Mouse (Mus musculus) myocyte (in vitro differentiated cells): Measurements from ENCODE around the gene Cracr2b. TPM values are rescaled to one million over a fixed set of nuclear protein-coding genes. Genes with fewer than 3 reads are reported as not detected.
"Not testable (repeated sequence)": the region's sequence is repeated elsewhere in the genome, so short reads cannot be mapped to it uniquely, and the experiment has no call there.

Experiments
- H3K27me3 ChIP-seq: one replicate; pipeline ENCODE4 v1.6.1; 2011; ENCODE audit not compliant: control insufficient read depth, insufficient read depth, insufficient read length
- H3K36me3 ChIP-seq: one replicate; pipeline ENCODE4 v1.6.1; 2011; ENCODE audit not compliant: control insufficient read depth, insufficient read depth
- H3K4me2 ChIP-seq: one replicate; pipeline ENCODE4 v1.6.1; 2011; ENCODE audit warnings: low read depth, control low read depth
- H3K4me3 ChIP-seq: one replicate; pipeline ENCODE4 v1.5.1; 2011; ENCODE audit warnings: mild to moderate bottlenecking, control low read depth, moderate library complexity
- H3K79me2 ChIP-seq: one replicate; pipeline ENCODE4 v1.6.1; 2011; ENCODE audit not compliant: control insufficient read depth, insufficient read depth
- H3ac ChIP-seq: one replicate; pipeline ENCODE4 v1.6.1; 2011; ENCODE audit not compliant: control insufficient read depth, insufficient read length
- CEBPB ChIP-seq: IDR thresholded peaks from 2 replicates; pipeline ENCODE4 v1.6.1; 2011; ENCODE audit warnings: mild to moderate bottlenecking, moderate library complexity; ENCODE audit not compliant: poor library complexity, insufficient read depth, severe bottlenecking
- E2F4 ChIP-seq: IDR thresholded peaks from one replicate; pipeline ENCODE4 v1.6.1; 2011; ENCODE audit warnings: mild to moderate bottlenecking, control low read depth, moderate library complexity; ENCODE audit not compliant: insufficient read depth
- MAX ChIP-seq: IDR thresholded peaks from one replicate; pipeline ENCODE4 v1.6.1; 2011; ENCODE audit warnings: low read depth, mild to moderate bottlenecking, control low read depth
- MYOD1 ChIP-seq, 3 experiments: IDR thresholded peaks; one replicate each; pipeline ENCODE4 v1.6.1; 2011; ENCODE audit warnings: control low read depth in 2 of 3, low read depth in 2 of 3, mild to moderate bottlenecking in 2 of 3, moderate library complexity in 1 of 3; ENCODE audit not compliant: insufficient read length in 2 of 3, control insufficient read depth in 1 of 3
- MYOG ChIP-seq, 3 experiments: IDR thresholded peaks; one replicate each; pipeline ENCODE4 v1.6.1; 2011; ENCODE audit warnings: control low read depth in 2 of 3, low read depth in 2 of 3, mild to moderate bottlenecking in 2 of 3; ENCODE audit not compliant: insufficient read length in 2 of 3, control insufficient read depth in 1 of 3, insufficient read depth in 1 of 3
- POLR2A ChIP-seq: IDR thresholded peaks from one replicate; pipeline ENCODE4 v1.6.1; 2011; ENCODE audit warnings: low read depth, mild to moderate bottlenecking, control low read depth, moderate library complexity; ENCODE audit not compliant: insufficient read length
- POLR2AphosphoS2 ChIP-seq: IDR thresholded peaks from one replicate; pipeline ENCODE4 v1.6.1; 2011; ENCODE audit warnings: low read depth, control low read depth; ENCODE audit not compliant: insufficient read length
- REST ChIP-seq: IDR thresholded peaks from one replicate; pipeline ENCODE4 v1.6.1; 2011; ENCODE audit warnings: mild to moderate bottlenecking, control low read depth, moderate library complexity; ENCODE audit not compliant: insufficient read depth, insufficient read length
- SRF ChIP-seq: IDR thresholded peaks from one replicate; pipeline ENCODE4 v1.6.1; 2011; ENCODE audit warnings: low read depth; ENCODE audit not compliant: control insufficient read depth, insufficient read length
- TCF12 ChIP-seq: IDR thresholded peaks from one replicate; pipeline ENCODE4 v1.6.1; 2011; ENCODE audit warnings: mild to moderate bottlenecking, control low read depth; ENCODE audit not compliant: poor library complexity, insufficient read depth, severe bottlenecking
- TCF3 ChIP-seq: IDR thresholded peaks from one replicate; pipeline ENCODE4 v1.6.1; 2011; ENCODE audit warnings: low read depth, control low read depth; ENCODE audit not compliant: insufficient read length
- USF1 ChIP-seq: IDR thresholded peaks from one replicate; pipeline ENCODE4 v1.6.1; 2011; ENCODE audit warnings: low read depth, mild to moderate bottlenecking, control low read depth, moderate library complexity
- polyA plus RNA-seq: library from polyadenylated mRNA; unstranded; fragments of >200 nt; fragmentation: generic; extraction: Trizol; gene quantifications from one replicate; pipeline ENCODE4 v1.2.1, GENCODE M21; 2012; ENCODE audit warnings: missing spikeins

Cracr2b gene
- polyA plus RNA-seq, 1 experiment, result 2.4 TPM

DNA sequence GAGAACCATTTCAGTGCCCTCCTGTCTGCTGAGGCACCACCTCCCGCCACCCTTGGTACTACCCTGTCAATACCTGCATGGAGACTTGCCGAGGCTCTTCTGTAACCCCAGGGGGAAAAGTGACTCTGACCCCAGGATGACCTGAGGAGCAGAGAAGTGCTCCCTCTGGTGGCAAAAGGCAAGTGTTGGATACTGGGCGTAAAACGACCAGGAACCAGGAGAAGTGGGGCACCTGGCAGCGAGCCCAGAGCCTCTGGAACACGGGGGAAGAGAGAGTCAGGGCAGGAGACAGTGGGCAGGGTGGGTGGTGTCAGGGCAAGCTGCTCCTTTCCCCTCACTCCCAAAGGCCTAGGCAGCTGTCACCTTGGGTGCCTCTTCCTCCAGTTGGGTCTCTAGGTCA, 20.3 kb upstream of the Cracr2b start:
- Histone ChIP-seq H3ac (no peak overlapping the region), H3K27me3 (no peaks in the 10 kb centered on the region), H3K36me3 (no peaks in the 10 kb centered on the region), H3K4me3 (no peak overlapping the region), H3K79me2 (peaks cover 6% of the 10 kb centered on the region), H3K4me2 (no peak overlapping the region)
- TF ChIP-seq TCF12 (no peak), USF1 (no peak), POLR2AphosphoS2 (no peak), REST (no peak), POLR2A (no peak), MYOG (IDR thresholded peaks at IDR 0.05; ENCODE audit: control insufficient read depth in 1 of 3, insufficient read depth in 1 of 3, insufficient read length in 2 of 3, low read depth in 2 of 3) (no peak), SRF (no peak), MYOD1 (IDR thresholded peaks at IDR 0.05; ENCODE audit: control insufficient read depth in 1 of 3, insufficient read length in 2 of 3, low read depth in 2 of 3) (no peak), CEBPB (no peak), E2F4 (no peak), TCF3 (no peak), MAX (no peak)

DNA sequence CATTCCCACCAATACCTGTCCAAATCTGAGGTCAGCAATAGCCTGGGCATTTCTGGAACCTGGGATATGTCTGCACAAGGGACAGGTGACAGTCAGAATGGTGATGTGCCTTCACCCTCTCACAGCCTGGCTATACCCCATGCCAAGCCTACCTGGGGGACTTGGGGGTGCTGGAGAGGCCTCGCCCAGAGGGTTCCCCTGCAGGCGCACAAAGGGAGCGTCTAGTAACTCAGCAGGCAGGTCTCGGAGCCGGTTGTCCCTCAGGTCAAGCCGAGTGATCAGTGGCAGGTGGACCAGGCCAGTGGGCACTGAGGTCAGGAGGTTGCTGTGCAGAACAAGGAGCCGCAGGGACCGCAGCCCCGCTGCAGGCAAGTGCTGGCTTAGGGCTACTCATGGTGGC, 19.4 kb upstream of the Cracr2b start:
- Histone ChIP-seq H3K4me2 (no peak overlapping the region), H3K36me3 (no peaks in the 10 kb centered on the region), H3K79me2 (peaks cover 6% of the 10 kb centered on the region), H3K4me3 (peak overlapping the region; percentile 38), H3ac (no peak overlapping the region), H3K27me3 (no peaks in the 10 kb centered on the region)
- TF ChIP-seq POLR2A (no peak), CEBPB (no peak), MYOD1 (IDR thresholded peaks at IDR 0.05; ENCODE audit: control insufficient read depth in 1 of 3, insufficient read length in 2 of 3, low read depth in 2 of 3) (no peak), REST (no peak), MYOG (IDR thresholded peaks at IDR 0.05; ENCODE audit: control insufficient read depth in 1 of 3, insufficient read depth in 1 of 3, insufficient read length in 2 of 3, low read depth in 2 of 3) (no peak), MAX (no peak), TCF12 (no peak), POLR2AphosphoS2 (no peak), TCF3 (no peak)

DNA sequence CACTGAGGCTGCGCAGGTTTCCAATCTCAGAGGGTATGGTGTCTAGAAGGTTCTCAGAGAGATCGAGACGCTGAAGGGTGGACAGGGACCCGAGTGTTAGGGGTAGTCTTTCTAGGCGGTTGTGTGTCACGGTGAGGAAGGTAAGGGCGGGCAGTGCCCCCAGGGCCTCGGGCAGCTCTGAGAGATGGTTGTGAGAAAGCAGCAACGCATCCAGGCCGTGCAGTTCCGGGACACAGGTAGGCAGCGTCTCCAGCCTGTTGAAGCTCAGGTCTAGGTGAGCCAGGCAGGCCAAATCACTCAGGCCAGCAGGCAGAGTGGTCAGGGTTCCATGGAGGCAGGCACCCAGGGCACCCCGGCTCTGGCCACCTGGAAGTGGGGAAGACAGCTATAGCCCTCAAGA, 18.7 kb upstream of the Cracr2b start:
- TF ChIP-seq TCF3, result no peak
- no peak for TF ChIP-seq MYOD1 (IDR thresholded peaks at IDR 0.05; ENCODE audit: control insufficient read depth in 1 of 3, insufficient read length in 2 of 3, low read depth in 2 of 3)
- no peak for TF ChIP-seq SRF
- TF ChIP-seq USF1, result no peak
- TF ChIP-seq POLR2AphosphoS2, result no peak
- no peak for TF ChIP-seq MAX
- TF ChIP-seq POLR2A, result no peak
- TF ChIP-seq CEBPB, result no peak
- no peak for TF ChIP-seq REST
- TF ChIP-seq TCF12, result no peak
- TF ChIP-seq E2F4, result no peak
- no peak for TF ChIP-seq MYOG (IDR thresholded peaks at IDR 0.05; ENCODE audit: control insufficient read depth in 1 of 3, insufficient read depth in 1 of 3, insufficient read length in 2 of 3, low read depth in 2 of 3)
- no peak overlapping the region for H3ac ChIP-seq
- no peaks in the 10 kb centered on the region for H3K79me2 ChIP-seq
- no peaks in the 10 kb centered on the region for H3K36me3 ChIP-seq
- H3K4me3 ChIP-seq, result peak overlapping the region; percentile 38
- H3K4me2 ChIP-seq, result peak overlapping the region; percentile 99
- H3K27me3 ChIP-seq, result no peaks in the 10 kb centered on the region

DNA sequence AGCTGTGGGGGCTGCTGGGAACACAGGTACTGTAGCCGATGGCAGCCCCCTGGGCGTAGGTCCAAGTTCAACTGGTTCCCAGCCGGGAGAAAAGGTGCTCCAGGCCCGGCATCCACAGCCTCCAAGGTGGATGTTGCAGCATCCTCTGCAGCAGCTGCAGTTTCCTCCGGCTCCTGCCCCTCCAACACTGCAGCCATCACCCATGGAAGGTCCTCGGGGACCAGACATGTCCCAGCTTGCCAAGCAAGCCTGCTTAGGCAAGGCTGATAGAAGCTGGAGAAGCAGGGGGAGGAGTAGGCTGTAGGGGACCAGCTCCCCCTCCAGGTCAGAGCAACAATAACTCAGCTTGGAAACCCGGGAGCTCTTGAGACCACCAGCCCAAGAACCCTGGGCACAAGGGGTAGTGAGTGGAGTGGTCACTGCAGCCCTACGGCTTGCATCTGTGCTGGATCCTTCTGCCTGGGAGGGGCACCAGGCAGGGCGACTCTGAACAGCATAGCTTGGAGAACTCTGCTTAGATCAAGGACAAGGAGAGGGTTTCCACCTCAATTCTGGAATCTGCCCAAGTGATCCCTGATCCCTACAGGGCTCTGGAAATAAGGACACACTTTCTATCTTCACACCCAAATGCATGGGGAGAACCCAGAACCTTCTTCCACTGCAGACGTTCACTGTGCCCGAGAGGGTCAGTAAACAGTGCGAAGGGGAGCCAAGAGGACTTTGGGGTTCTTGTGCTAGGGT, 17.6 kb upstream of the Cracr2b start:
- Histone ChIP-seq H3K27me3 (no peaks in the 10 kb centered on the region), H3K4me2 (peak overlapping the region; percentile 99)
- no peak for TF ChIP-seq USF1
- TF ChIP-seq TCF12, result no peak
- TF ChIP-seq TCF3, result no peak
- TF ChIP-seq SRF, result no peak
- TF ChIP-seq MYOD1 (IDR thresholded peaks at IDR 0.05; ENCODE audit: control insufficient read depth in 1 of 3, insufficient read length in 2 of 3, low read depth in 2 of 3), result no peak
- TF ChIP-seq MAX, result no peak
- TF ChIP-seq POLR2AphosphoS2, result no peak

DNA sequence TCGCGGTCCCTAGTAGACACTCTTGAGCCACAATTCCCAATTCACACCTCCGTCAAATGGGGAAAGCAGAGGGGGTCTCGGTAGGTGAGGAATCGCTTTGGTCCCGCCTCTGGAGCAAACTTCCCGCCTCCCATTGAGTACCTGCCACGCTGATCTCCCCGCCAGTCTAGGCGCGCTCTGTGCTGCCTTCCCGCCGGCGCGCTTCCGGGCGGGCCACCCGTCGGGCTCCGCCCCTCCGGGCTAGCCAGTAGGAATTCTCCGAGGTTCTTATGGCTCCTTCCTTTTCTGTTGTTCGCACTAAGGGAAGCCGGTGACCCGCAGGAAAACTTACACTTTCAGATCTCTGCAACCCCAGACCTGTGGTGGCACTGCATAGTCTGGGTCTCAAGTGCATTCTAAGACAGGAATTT, 17.1 kb upstream of the Cracr2b start, which contains the start of gene Pidd1:
Gene Pidd1 (minus strand): TSS at position 198 of the 410 bp plus-strand sequence.
- Histone ChIP-seq H3K36me3 (peaks cover 5% of the 10 kb centered on the region), H3K79me2 (peaks cover 14% of the 10 kb centered on the region), H3K4me2 (peak within 1 kb of the TSS; percentile 99), H3K27me3 (no peaks in the 10 kb centered on the region), H3ac (no peak within 1 kb of the TSS), H3K4me3 (peak within 1 kb of the TSS; percentile 38)
- no peak for TF ChIP-seq CEBPB
- peak; percentile 79 for TF ChIP-seq E2F4
- TF ChIP-seq REST, result no peak
- TF ChIP-seq POLR2AphosphoS2, result peak; percentile 63
- TF ChIP-seq MYOG (IDR thresholded peaks at IDR 0.05; ENCODE audit: control insufficient read depth in 1 of 3, insufficient read depth in 1 of 3, insufficient read length in 2 of 3, low read depth in 2 of 3), result no peak
- peak; percentile 54 for TF ChIP-seq POLR2A
- TF ChIP-seq MAX, result no peak

More for the DNA sequence above, 17.6 kb upstream of the Cracr2b start:
- Histone ChIP-seq H3ac (no peak overlapping the region), H3K36me3 (no peaks in the 10 kb centered on the region), H3K4me3 (peak overlapping the region; percentile 38), H3K79me2 (peaks cover 8% of the 10 kb centered on the region)

DNA sequence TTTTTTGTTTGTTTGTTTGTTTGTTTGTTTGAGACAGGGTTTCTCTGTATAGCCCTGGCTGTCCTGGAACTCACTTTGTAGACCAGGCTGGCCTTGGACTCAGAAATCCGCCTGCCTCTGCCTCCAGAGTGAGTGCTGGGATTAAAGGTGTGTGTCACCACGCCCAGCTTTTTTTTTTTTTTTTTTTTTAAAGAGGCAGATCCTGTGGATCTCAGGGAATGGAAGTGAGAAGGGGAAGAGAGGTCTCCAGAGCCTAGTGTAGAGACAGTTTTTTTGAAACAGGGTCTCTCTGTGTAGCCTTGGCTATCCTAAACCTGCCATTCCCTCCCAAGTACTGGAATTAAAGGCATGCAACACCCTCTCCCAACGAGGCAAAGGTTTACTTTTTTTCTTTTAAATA, 14.5 kb upstream of the Cracr2b start:
- peak overlapping the region; percentile 95 for H3K4me3 ChIP-seq
- peak overlapping the region; percentile 69 for H3K4me2 ChIP-seq
- peaks cover 19% of the 10 kb centered on the region for H3K79me2 ChIP-seq

More for the DNA sequence above, 14.5 kb upstream of the Cracr2b start:
- not testable (repeated sequence) for H3K27me3 ChIP-seq, H3ac ChIP-seq
- H3K36me3 ChIP-seq, result peaks cover 14% of the 10 kb centered on the region
